Mouse (Mus musculus) frontal cortex, postnatal 10 days (tissue): Measurements from ENCODE around the gene Anp32a.
A peak's percentile ranks its signal among the peaks of the same experiment; 100 is the strongest.

Experiments used
- DNase-seq, 2 experiments: peaks; one replicate each; pipeline ENCODE4 v3.0.0; 2022; ENCODE audit warnings: low spot score in 2 of 2, mixed read lengths in 1 of 2

The Anp32a gene

GRCm38 (mm10) chr9:62346388-62346679 is 5.2 kb downstream of the Anp32a start:
- no peak for DNase-seq

GRCm38 (mm10) chr9:62347201-62347600 is 6.1 kb downstream of the Anp32a start:
- DNase-seq: no peak

- DNase-seq: no peak
Measured at GRCm38 (mm10) chr9:62348050-62348449, 7.0 kb downstream of the Anp32a start.

- DNase-seq: no peak
Measured at GRCm38 (mm10) chr9:62348467-62348985, 7.4 kb downstream of the Anp32a start.

- no peak for DNase-seq
Measured at GRCm38 (mm10) chr9:62349250-62349649, 8.2 kb downstream of the Anp32a start.

GRCm38 (mm10) chr9:62350721-62351120 is 9.6 kb downstream of the Anp32a start:
- DNase-seq: no peak

- no peak for DNase-seq
Measured at GRCm38 (mm10) chr9:62351200-62351599, 10.1 kb downstream of the Anp32a start.

GRCm38 (mm10) chr9:62353784-62354183 is 12.7 kb downstream of the Anp32a start:
- no peak for DNase-seq

- no peak for DNase-seq
Measured at GRCm38 (mm10) chr9:62354838-62355719, 14.0 kb downstream of the Anp32a start.

GRCm38 (mm10) chr9:62355763-62356162 is 14.7 kb downstream of the Anp32a start:
- no peak for DNase-seq

- DNase-seq: no peak
Measured at GRCm38 (mm10) chr9:62357593-62357992, 16.5 kb downstream of the Anp32a start.

- no peak for DNase-seq
Measured at GRCm38 (mm10) chr9:62358851-62359250, 17.8 kb downstream of the Anp32a start.

GRCm38 (mm10) chr9:62360889-62361288 is 19.8 kb downstream of the Anp32a start:
- no peak for DNase-seq

GRCm38 (mm10) chr9:62362835-62363385 is 21.8 kb downstream of the Anp32a start:
- DNase-seq: no peak

- DNase-seq: peak; percentile 88 to 89
Measured at GRCm38 (mm10) chr9:62363619-62364018, 22.5 kb downstream of the Anp32a start.

GRCm38 (mm10) chr9:62364216-62364615 is 23.1 kb downstream of the Anp32a start:
- DNase-seq: no peak

GRCm38 (mm10) chr9:62364831-62365230 is 23.7 kb downstream of the Anp32a start:
- DNase-seq: no peak

- DNase-seq: no peak
Measured at GRCm38 (mm10) chr9:62365326-62366080, 24.4 kb downstream of the Anp32a start.

GRCm38 (mm10) chr9:62366478-62367458 is 25.7 kb downstream of the Anp32a start:
- DNase-seq: no peak

- no peak for DNase-seq
Measured at GRCm38 (mm10) chr9:62367510-62368071, 26.5 kb downstream of the Anp32a start.
